Mouse (Mus musculus): ENCODE results near the gene Gm12117.

Gm12117 gene

DNA sequence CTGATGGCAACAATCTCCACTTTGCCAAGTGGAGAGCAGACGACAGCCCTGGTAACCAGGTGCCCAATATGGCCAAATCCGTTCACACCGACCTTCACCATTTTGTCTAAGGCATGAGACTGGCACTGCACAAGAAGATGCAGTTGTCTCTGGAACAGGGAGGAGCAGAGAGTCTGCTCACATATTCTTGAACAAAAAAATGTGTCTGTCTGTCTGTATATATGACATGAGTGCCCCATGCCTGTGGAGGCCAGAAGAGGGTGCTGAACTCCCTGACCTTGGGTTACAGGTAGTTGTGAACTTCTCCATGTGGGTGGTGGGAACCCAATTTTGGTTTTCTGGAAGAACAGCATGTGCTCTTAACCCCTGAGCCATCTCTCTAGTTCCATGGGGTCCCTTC is at the start of gene Gm12117:
TSS of gene Gm12117 (minus strand) at position 101 of the 400 bp plus-strand sequence.
- CTCF ChIA-PET = no interaction called here

GRCm38 (mm10) chr11:33319006-33319611 is 42.6 kb upstream of the Gm12117 start:
- CTCF ChIA-PET = no interaction called here

GRCm38 (mm10) chr11:33309566-33309965 is 33.0 kb upstream of the Gm12117 start:
- CTCF ChIA-PET = no interaction called here

GRCm38 (mm10) chr11:33300859-33301258 is 24.3 kb upstream of the Gm12117 start:
- CTCF ChIA-PET = no interaction called here

GRCm38 (mm10) chr11:33299371-33299770 is 22.8 kb upstream of the Gm12117 start:
- CTCF ChIA-PET = no interaction called here

DNA sequence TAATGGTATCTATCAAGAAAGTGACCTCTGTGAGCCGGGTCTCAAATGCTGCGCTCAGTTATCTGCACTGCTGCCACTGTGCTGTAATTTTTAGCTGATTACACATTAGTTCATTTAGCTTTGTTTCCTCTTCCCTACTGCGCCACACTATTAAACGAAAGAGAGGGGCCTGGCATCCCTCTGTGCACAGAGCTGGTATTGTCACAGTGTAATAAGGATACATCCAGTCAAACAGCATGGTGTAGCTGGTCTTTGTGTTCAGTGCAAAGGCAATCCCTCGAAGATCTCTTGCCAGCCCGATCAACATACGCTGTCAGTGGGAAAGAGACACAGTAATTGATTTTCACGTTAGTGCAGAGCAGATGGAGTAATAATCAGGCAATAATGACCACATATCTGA is 20.6 kb upstream of the Gm12117 start:
- CTCF ChIA-PET = no interaction called here

DNA sequence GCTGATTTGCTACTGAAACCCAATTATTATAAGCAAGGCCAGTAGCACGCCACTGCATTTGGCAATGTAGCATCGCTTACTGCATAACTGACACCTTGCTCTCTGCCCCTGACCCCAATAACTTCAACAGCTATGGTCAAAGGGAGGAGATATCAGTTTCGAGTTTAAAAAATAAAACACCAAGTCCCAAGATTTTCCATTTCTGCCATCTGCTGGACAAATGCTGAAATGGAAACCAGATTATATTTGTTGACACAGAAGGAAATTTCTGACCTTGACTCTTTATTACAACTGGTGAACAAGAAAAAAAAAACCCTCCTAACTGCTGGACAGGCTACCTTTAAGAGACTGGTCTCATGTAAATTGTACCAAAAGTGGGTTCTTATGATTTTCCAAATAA is 18.9 kb upstream of the Gm12117 start:
- CTCF ChIA-PET = no interaction called here

DNA sequence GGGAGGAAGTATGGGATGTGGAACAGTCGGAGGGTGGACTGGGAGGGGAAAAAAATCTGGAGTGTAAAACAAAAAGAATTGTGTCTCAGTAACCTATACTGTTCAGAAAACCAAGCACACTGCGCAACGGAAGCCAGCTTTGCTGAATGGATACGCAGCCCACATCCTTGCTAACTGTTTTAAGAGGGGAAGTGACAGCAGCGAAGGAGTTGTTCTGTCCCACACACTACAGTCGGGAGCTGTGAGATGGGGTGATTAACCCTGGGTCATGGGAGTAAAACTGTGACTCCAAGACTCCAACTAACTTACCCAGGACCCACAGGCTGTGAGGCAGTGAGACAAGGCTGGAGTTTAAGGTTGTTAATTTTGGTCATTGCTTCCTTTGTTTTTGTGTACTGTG is 17.5 kb upstream of the Gm12117 start:
- CTCF ChIA-PET = no interaction called here

DNA sequence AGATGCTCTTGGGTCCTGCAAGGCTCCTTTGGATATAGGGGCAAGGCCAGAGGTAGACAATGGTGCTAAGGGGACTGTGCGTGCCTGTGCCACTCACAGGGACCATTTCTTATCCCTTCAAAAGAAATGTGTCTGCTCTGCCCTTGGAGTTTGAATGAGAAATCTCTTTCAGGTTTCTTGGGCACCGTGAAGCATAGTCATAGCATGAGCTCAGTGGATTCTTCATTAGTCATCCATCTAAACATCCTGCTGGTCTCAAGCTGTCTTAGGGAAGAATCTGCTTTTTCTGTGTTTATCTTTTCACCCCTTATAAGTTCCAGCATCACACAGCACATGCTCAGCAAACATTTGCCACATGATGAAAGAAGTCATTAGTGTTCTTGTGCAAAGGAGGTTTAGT is 2.0 kb upstream of the Gm12117 start:
- CTCF ChIA-PET = no interaction called here

DNA sequence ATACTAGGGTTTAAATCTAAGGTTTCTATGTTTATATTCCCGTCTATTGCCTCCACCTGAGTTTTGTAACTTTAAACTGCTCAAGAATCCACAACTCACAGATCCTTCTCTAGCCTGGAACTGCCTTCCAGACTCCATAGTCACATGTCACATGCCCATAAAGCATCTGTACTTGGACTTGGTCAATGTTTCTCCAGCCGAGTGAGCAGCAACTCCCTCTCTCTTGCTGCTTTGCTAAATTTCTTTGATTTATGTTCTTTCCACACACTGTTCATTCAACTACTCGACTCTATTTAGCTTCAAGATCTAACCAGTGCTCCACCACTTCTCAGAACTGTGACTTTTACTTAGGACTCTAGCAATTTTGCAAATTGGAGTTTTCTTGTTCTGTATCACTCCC is 1.7 kb downstream of the Gm12117 start:
- CTCF ChIA-PET = no interaction called here

- CTCF ChIA-PET = no interaction called here
These were observed 2.2 kb downstream of the Gm12117 start for GRCm38 (mm10) chr11:33274294-33274693.

DNA sequence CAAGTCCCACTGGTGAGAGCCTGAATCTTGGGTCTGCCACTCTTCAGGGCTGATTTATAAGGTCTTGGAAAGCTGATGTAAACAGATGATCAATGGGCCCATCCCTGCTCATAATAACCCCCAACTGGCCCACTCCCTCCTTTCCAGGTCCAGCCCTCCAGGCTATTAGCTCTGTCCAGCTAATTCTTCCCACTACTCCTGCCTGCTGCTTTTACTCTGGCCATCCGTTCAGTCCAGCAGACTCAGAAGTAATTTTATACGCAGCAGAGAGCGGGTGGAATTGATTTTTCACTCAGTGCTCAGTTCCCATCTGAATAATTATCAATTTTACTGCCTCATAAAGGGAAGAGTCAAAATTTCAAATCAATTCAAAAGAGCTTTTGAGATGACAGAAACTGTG is 36.2 kb downstream of the Gm12117 start:
- CTCF ChIA-PET = no interaction called here

- CTCF ChIA-PET = no interaction called here
These were observed 42.4 kb downstream of the Gm12117 start for GRCm38 (mm10) chr11:33234134-33234533.

DNA sequence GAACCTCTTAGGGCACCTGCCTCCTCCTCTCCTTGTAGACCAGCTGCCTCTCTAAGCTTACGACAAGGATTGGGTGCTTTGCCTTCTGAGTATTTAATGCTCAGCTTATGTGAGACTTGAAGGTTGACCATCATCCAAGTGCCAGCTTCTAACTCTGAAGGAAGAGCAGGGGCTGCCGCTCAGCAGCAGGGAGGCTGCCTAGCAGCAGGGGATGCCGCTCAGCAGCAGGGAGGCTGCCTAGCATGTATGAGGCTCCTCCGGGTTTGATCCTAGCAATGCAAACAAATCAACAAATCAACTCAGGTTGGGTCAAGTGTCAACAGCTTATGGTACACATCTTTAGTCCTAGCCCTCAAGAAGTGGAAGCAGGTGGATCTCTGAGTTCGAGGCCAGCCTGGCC is 44.5 kb downstream of the Gm12117 start:
- CTCF ChIA-PET = no interaction called here

- CTCF ChIA-PET = no interaction called here
These were observed 48.4 kb downstream of the Gm12117 start for GRCm38 (mm10) chr11:33228186-33228585.

GRCm38 (mm10) chr11:33226516-33226915 is 50.0 kb downstream of the Gm12117 start:
- CTCF ChIA-PET = no interaction called here
